Mouse (Mus musculus) spleen, adult 2 months (tissue): Measurements from ENCODE around the gene Gabbr2.

Source experiments
- CTCF ChIP-seq: fragments of 200-500 bp; IDR thresholded peaks from 2 replicates; pipeline ENCODE4 v1.5.1; 2011; ENCODE audit warnings: mild to moderate bottlenecking, inconsistent platforms; ENCODE audit not compliant: insufficient read depth, insufficient read length, insufficient replicate concordance; ENCODE audit errors: extremely low read depth
- POLR2A ChIP-seq: fragments of 200-500 bp; IDR thresholded peaks from 2 replicates; pipeline ENCODE4 v1.6.1; 2011; ENCODE audit warnings: low read depth, low read length, inconsistent platforms

DNA sequence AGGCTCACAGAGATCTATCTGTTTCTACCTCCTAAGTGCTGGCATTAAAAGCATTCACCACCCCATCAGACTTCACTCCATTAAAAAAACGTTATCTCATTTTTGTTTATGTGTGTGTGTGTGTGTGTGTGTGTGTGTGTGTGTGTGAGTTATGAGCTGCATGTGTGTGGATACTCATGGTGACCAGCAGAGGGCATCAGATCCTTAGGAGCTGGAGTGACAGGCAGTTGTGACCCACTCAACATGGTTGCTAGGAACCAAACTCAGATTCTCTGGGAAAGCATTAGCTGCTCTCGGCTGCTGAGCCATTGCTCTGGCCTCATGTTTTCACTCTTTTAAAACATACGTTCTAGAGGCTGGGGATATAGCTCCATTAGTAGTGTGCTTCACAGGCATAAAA is 218.4 kb downstream of the Gabbr2 start:
- TF ChIP-seq CTCF = no peak
- no peak for TF ChIP-seq POLR2A
